Mouse (Mus musculus) embryonic fibroblast, embryonic 13.5 days (primary cell): ENCODE measurements around the gene Apba3.

ENCODE experiments used
- CTCF ChIP-seq: IDR thresholded peaks from 2 replicates; pipeline ENCODE4 v1.5.1; 2011; ENCODE audit warnings: mild to moderate bottlenecking, control low read depth, low read length, moderate library complexity, borderline replicate concordance; ENCODE audit not compliant: insufficient read depth
- POLR2A ChIP-seq: IDR thresholded peaks from 2 replicates; pipeline ENCODE4 v1.6.1; 2011; ENCODE audit warnings: low read depth, mild to moderate bottlenecking, control low read depth, low read length, moderate library complexity

- TF ChIP-seq CTCF, result no peak
- TF ChIP-seq POLR2A, result no peak
These were observed 24.8 kb downstream of the Apba3 start, which contains the start of gene Tjp3 for GRCm38 (mm10) chr10:81291511-81292104.
